Mouse (Mus musculus) erythroblast, embryonic 14.5 days (primary cell): ENCODE data around the gene Stfa2l1.

Experiments
- GATA1 ChIP-seq: IDR thresholded peaks from 2 replicates; pipeline ENCODE4 v1.6.1; 2012; ENCODE audit warnings: low read length, inconsistent platforms, mixed read lengths
- TAL1 ChIP-seq: IDR thresholded peaks from 3 replicates; pipeline ENCODE4 v1.6.1; 2012; ENCODE audit warnings: low read length, inconsistent platforms, mixed read lengths

DNA sequence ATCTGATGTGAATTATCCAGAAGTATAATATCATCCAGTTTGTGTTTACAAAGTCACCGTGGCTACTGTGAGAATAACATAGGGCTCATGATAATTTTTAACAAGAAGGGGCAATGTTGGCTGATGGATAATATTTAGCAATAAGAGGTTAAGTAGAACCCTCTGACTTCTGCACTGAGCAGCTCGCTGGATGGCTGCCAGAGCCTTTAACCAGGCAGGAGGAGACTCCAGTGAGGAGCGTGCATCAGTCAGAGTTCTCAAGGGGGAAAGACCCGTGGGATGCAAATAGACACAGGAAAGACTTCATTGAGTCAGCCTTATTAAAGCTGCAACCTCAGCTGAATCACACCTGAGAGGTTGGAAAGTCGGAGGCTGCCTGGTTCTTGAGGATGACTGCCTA is 47.2 kb downstream of the Stfa2l1 start:
- TF ChIP-seq GATA1, result no peak
- TF ChIP-seq TAL1, result no peak
